Mouse (Mus musculus): Measurements from ENCODE around the gene Faf1.

Faf1 gene

DNA sequence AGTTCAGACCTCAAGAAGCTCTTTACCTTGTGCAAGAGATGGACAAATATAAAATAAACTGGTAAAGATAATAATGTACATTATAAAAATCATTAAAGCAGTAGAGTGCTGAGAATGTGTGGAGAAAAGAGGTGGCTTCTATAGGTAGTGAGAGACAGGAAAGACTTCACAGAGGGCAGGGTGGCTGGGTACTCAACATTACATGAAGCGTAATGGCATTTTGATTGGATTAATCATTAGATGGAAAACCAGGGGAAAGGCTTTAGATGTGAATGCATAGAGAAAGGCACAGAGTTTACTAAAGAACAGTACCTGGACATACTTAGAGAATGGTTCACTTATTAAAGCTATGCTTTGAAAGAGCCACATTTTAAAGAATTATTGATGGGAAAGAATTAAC, 252.7 kb downstream of the Faf1 start:
- Histone ChIP-seq H3K27me3 (ENCODE audit: insufficient read depth, low read length) (no peaks in the 10 kb centered on the region), H3K4me3 (replicated peaks; ENCODE audit: low read length) (no peak overlapping the region), H3K9me3 (ENCODE audit: low read length) (no peaks in the 10 kb centered on the region), H3K36me3 (ENCODE audit: insufficient read depth, low read length) (peaks cover 17% of the 10 kb centered on the region), H3K4me1 (replicated peaks; ENCODE audit: low read depth, low read length) (no peaks in the 10 kb centered on the region)
- no peak for TF ChIP-seq NANOG (IDR thresholded peaks at IDR 0.05; ENCODE audit: borderline replicate concordance, low read length)

GRCm38 (mm10) chr4:109930445-109930844, 254.1 kb downstream of the Faf1 start:
- H3K4me3 ChIP-seq (replicated peaks; ENCODE audit: low read length): no peak overlapping the region
- TF ChIP-seq NANOG (IDR thresholded peaks at IDR 0.05; ENCODE audit: borderline replicate concordance, low read length): no peak
- peak; percentile 64 for TF ChIP-seq CTCF (conservative IDR thresholded peaks at IDR 0.05; ENCODE audit: low read length)
- H3K27me3 ChIP-seq (ENCODE audit: insufficient read depth, low read length): no peaks in the 10 kb centered on the region
- H3K36me3 ChIP-seq (ENCODE audit: insufficient read depth, low read length): peaks cover 15% of the 10 kb centered on the region
- H3K9me3 ChIP-seq (ENCODE audit: low read length): no peaks in the 10 kb centered on the region
- no peaks in the 10 kb centered on the region for H3K4me1 ChIP-seq (replicated peaks; ENCODE audit: low read depth, low read length)

- no peak for TF ChIP-seq POU5F1 (IDR thresholded peaks at IDR 0.05; ENCODE audit: borderline replicate concordance, low read length)
- H3K27me3 ChIP-seq (ENCODE audit: insufficient read depth, low read length): no peaks in the 10 kb centered on the region
These were observed 254.5 kb downstream of the Faf1 start for GRCm38 (mm10) chr4:109930935-109931334.

GRCm38 (mm10) chr4:109936557-109936956, 260.2 kb downstream of the Faf1 start:
- Histone ChIP-seq H3K36me3 (ENCODE audit: insufficient read depth, low read length) (peaks cover 45% of the 10 kb centered on the region), H3K9me3 (ENCODE audit: low read length) (no peaks in the 10 kb centered on the region)
- TF ChIP-seq CTCF (conservative IDR thresholded peaks at IDR 0.05; ENCODE audit: low read length) (no peak), POU5F1 (IDR thresholded peaks at IDR 0.05; ENCODE audit: borderline replicate concordance, low read length) (no peak), NANOG (IDR thresholded peaks at IDR 0.05; ENCODE audit: borderline replicate concordance, low read length) (no peak)

More at GRCm38 (mm10) chr4:109930935-109931334, 254.5 kb downstream of the Faf1 start:
- H3K4me1 ChIP-seq (replicated peaks; ENCODE audit: low read depth, low read length): no peaks in the 10 kb centered on the region
- H3K4me3 ChIP-seq (replicated peaks; ENCODE audit: low read length): no peak overlapping the region
- H3K9me3 ChIP-seq (ENCODE audit: low read length): no peaks in the 10 kb centered on the region
- H3K36me3 ChIP-seq (ENCODE audit: insufficient read depth, low read length): peaks cover 19% of the 10 kb centered on the region

DNA sequence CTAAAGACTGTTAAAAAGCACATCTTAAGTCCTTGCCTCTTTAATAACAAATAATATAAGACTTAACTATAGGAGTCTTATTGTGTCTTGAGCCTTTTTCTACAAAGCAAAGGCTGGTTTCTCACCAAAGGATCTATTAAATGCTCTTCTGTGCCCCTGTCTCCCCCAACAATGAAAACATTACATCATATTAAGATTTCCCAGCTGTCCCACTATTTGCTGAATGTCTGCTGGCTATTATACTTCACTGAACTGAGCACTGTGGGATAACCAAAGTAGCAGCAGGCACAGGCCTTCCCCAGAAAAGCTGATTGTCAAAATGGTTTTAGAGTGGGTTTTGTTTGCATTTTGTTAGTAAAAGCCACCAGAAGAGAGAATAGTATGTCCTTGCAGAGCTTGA, 262.9 kb downstream of the Faf1 start:
- no peak overlapping the region for H3K4me3 ChIP-seq (replicated peaks; ENCODE audit: low read length)
- peaks cover 44% of the 10 kb centered on the region for H3K36me3 ChIP-seq (ENCODE audit: insufficient read depth, low read length)
- no peaks in the 10 kb centered on the region for H3K4me1 ChIP-seq (replicated peaks; ENCODE audit: low read depth, low read length)
- no peaks in the 10 kb centered on the region for H3K9me3 ChIP-seq (ENCODE audit: low read length)
- no peaks in the 10 kb centered on the region for H3K27me3 ChIP-seq (ENCODE audit: insufficient read depth, low read length)
- TF ChIP-seq CTCF (conservative IDR thresholded peaks at IDR 0.05; ENCODE audit: low read length) (no peak), POU5F1 (IDR thresholded peaks at IDR 0.05; ENCODE audit: borderline replicate concordance, low read length) (no peak), NANOG (IDR thresholded peaks at IDR 0.05; ENCODE audit: borderline replicate concordance, low read length) (no peak)

More at GRCm38 (mm10) chr4:109936557-109936956, 260.2 kb downstream of the Faf1 start:
- Histone ChIP-seq H3K4me1 (replicated peaks; ENCODE audit: low read depth, low read length) (no peaks in the 10 kb centered on the region), H3K4me3 (replicated peaks; ENCODE audit: low read length) (no peak overlapping the region), H3K27me3 (ENCODE audit: insufficient read depth, low read length) (no peaks in the 10 kb centered on the region)

DNA sequence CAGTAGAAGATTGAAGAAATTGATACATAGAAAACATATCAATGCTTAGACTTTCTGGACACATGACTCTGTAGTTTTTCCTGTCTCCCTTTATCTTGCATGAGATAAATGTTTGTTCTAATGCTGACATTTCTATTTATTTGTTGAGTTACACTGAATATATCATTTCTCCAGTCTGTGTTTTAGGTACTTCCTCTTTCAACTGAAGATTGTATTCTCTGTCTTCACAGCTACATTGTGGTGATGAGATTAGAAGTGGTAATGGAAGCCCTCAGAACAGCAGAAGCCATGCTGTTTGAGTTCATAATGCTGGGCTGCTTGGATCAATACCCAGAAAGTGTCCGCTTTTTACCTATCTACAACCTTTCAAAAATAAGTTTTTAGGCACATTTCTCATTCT, 269.2 kb downstream of the Faf1 start:
- no peak overlapping the region for H3K4me3 ChIP-seq (replicated peaks; ENCODE audit: low read length)
- H3K36me3 ChIP-seq (ENCODE audit: insufficient read depth, low read length): peaks cover 42% of the 10 kb centered on the region
- TF ChIP-seq CTCF (conservative IDR thresholded peaks at IDR 0.05; ENCODE audit: low read length): no peak
- no peak for TF ChIP-seq POU5F1 (IDR thresholded peaks at IDR 0.05; ENCODE audit: borderline replicate concordance, low read length)
- TF ChIP-seq NANOG (IDR thresholded peaks at IDR 0.05; ENCODE audit: borderline replicate concordance, low read length): no peak
- H3K27me3 ChIP-seq (ENCODE audit: insufficient read depth, low read length): no peaks in the 10 kb centered on the region
- no peaks in the 10 kb centered on the region for H3K4me1 ChIP-seq (replicated peaks; ENCODE audit: low read depth, low read length)
- H3K9me3 ChIP-seq (ENCODE audit: low read length): no peaks in the 10 kb centered on the region

DNA sequence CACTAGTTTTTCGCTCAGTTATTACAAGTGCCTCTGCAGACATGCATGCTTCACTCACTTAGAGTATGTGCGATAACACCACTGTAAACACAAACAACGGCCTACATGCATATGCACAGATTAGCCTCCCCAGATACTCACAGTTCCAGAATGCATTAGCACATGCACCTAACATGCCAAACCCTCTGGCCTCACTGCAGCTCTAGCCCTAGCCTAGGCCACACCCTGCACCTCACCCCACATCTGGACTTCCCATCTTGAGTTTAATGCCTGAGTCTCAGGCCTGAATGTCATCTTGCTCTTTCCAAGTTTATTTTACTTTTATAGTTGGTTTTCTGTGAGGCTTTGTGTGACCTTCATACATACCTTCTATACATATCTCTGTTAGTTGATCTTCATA, 272.9 kb downstream of the Faf1 start:
- no peaks in the 10 kb centered on the region for H3K9me3 ChIP-seq (ENCODE audit: low read length)
- TF ChIP-seq POU5F1 (IDR thresholded peaks at IDR 0.05; ENCODE audit: borderline replicate concordance, low read length): no peak
- no peak for TF ChIP-seq NANOG (IDR thresholded peaks at IDR 0.05; ENCODE audit: borderline replicate concordance, low read length)
- no peak for TF ChIP-seq CTCF (conservative IDR thresholded peaks at IDR 0.05; ENCODE audit: low read length)
- H3K4me3 ChIP-seq (replicated peaks; ENCODE audit: low read length): no peak overlapping the region
- H3K27me3 ChIP-seq (ENCODE audit: insufficient read depth, low read length): no peaks in the 10 kb centered on the region
- H3K36me3 ChIP-seq (ENCODE audit: insufficient read depth, low read length): peaks cover 42% of the 10 kb centered on the region
- no peaks in the 10 kb centered on the region for H3K4me1 ChIP-seq (replicated peaks; ENCODE audit: low read depth, low read length)

- H3K4me1 ChIP-seq (replicated peaks; ENCODE audit: low read depth, low read length): no peaks in the 10 kb centered on the region
- TF ChIP-seq POU5F1 (IDR thresholded peaks at IDR 0.05; ENCODE audit: borderline replicate concordance, low read length): no peak
- TF ChIP-seq NANOG (IDR thresholded peaks at IDR 0.05; ENCODE audit: borderline replicate concordance, low read length): no peak
- TF ChIP-seq CTCF (conservative IDR thresholded peaks at IDR 0.05; ENCODE audit: low read length): no peak
- H3K27me3 ChIP-seq (ENCODE audit: insufficient read depth, low read length): no peaks in the 10 kb centered on the region
- no peak overlapping the region for H3K4me3 ChIP-seq (replicated peaks; ENCODE audit: low read length)
- H3K9me3 ChIP-seq (ENCODE audit: low read length): no peaks in the 10 kb centered on the region
- peaks cover 29% of the 10 kb centered on the region for H3K36me3 ChIP-seq (ENCODE audit: insufficient read depth, low read length)
These were observed 277.1 kb downstream of the Faf1 start for GRCm38 (mm10) chr4:109953509-109953908.

DNA sequence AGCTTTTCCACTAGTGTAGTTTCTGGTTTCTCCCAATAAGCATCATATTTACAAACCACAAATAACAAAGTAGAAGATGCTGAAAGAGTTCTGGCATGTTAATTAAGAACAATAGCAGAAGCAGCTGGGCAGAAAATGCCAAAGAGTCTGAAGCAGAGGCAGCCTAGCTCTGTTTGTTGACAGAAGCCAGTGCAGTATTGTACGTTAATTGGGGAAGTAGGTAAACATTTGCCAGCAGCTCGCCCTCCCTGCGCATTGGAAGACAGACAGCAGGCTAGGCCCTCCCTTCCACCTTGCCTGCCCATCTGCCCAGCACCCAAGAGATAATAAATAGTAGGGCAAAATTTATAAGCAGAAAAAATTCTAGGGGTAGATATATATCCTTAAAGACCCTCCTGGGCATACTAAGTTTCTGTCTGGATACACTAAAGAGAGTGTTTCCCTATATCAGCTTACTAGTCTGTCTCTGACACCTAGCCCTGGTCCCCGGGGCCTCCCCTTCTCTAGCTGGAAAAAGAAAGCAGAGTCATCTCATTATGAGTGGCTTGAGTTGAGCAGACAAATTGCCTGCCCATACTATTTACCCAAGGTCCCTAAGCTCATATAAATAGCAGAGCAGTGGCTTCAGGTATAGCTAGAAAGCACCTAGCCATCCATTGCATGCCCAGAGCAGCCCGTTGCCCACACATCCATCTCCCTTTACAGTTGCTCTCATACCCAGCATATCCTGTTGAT, 284.0 kb downstream of the Faf1 start:
- no peak for TF ChIP-seq POU5F1 (IDR thresholded peaks at IDR 0.05; ENCODE audit: borderline replicate concordance, low read length)
- no peak for TF ChIP-seq CTCF (conservative IDR thresholded peaks at IDR 0.05; ENCODE audit: low read length)
- no peaks in the 10 kb centered on the region for H3K4me1 ChIP-seq (replicated peaks; ENCODE audit: low read depth, low read length)
- no peak overlapping the region for H3K4me3 ChIP-seq (replicated peaks; ENCODE audit: low read length)
- H3K27me3 ChIP-seq (ENCODE audit: insufficient read depth, low read length): no peaks in the 10 kb centered on the region
- H3K9me3 ChIP-seq (ENCODE audit: low read length): no peaks in the 10 kb centered on the region
- peaks cover 58% of the 10 kb centered on the region for H3K36me3 ChIP-seq (ENCODE audit: insufficient read depth, low read length)
